Mouse (Mus musculus) heart, postnatal 10 days (tissue): ENCODE results near the gene Gp9. TPM values are rescaled to one million over a fixed set of nuclear protein-coding genes. Genes with fewer than 3 reads are reported as not detected.

Experiments used
- DNase-seq, 2 experiments: peaks; one replicate each; pipeline ENCODE4 v3.0.0; 2021
- intact Hi-C: fragments of 180-260 bp; cut with DNase I; formaldehyde crosslinking; loops from one replicate; pipeline ENCODE4 v1.15.1; 2025
- total RNA-seq, 2 experiments: library from RNA; stranded (reverse); gene quantifications; 2 replicates each; pipeline ENCODE4 v1.2.3; 2021

The Gp9 gene
- total RNA-seq, 2 experiments from 2014 or later = 0.72 to 1.3 TPM

- intact Hi-C loops = no loop called here
- DNase-seq = no peak
Measured at GRCm38 (mm10) chr6:87780546-87781301, 2.9 kb downstream of the Gp9 start.

- intact Hi-C loops = no loop called here
- no peak for DNase-seq
Measured at GRCm38 (mm10) chr6:87784033-87784432, 6.2 kb downstream of the Gp9 start.

- intact Hi-C loops = no loop called here
- no peak for DNase-seq
Measured at GRCm38 (mm10) chr6:87786621-87787020, 8.7 kb downstream of the Gp9 start.

GRCm38 (mm10) chr6:87787108-87787890, 9.4 kb downstream of the Gp9 start:
- DNase-seq = peak; percentile 46 to 49
- intact Hi-C loops = no loop called here

GRCm38 (mm10) chr6:87788266-87788895, 10.5 kb downstream of the Gp9 start:
- intact Hi-C loops = no loop called here
- no peak for DNase-seq

GRCm38 (mm10) chr6:87788896-87789587, 11.2 kb downstream of the Gp9 start:
- DNase-seq = peak; percentile 49 to 51
- intact Hi-C loops = no loop called here

GRCm38 (mm10) chr6:87789791-87790190, 11.9 kb downstream of the Gp9 start:
- intact Hi-C loops = no loop called here

GRCm38 (mm10) chr6:87790779-87791480, 13.1 kb downstream of the Gp9 start:
- intact Hi-C loops = no loop called here
- DNase-seq = no peak

More at GRCm38 (mm10) chr6:87789791-87790190, 11.9 kb downstream of the Gp9 start:
- DNase-seq = no peak

GRCm38 (mm10) chr6:87791826-87792225, 14.0 kb downstream of the Gp9 start:
- intact Hi-C loops = no loop called here
- no peak for DNase-seq

GRCm38 (mm10) chr6:87793821-87794510, 16.1 kb downstream of the Gp9 start:
- intact Hi-C loops = no loop called here
- no peak for DNase-seq

GRCm38 (mm10) chr6:87795385-87796150, 17.7 kb downstream of the Gp9 start:
- intact Hi-C loops = no loop called here
- DNase-seq = no peak

- intact Hi-C loops = no loop called here
Measured at GRCm38 (mm10) chr6:87796251-87796880, 18.5 kb downstream of the Gp9 start.

GRCm38 (mm10) chr6:87797321-87797720, 19.4 kb downstream of the Gp9 start:
- intact Hi-C loops = no loop called here
- no peak for DNase-seq

More at GRCm38 (mm10) chr6:87796251-87796880, 18.5 kb downstream of the Gp9 start:
- no peak for DNase-seq

GRCm38 (mm10) chr6:87799576-87799975, 21.7 kb downstream of the Gp9 start:
- intact Hi-C loops = no loop called here
- no peak for DNase-seq

GRCm38 (mm10) chr6:87802462-87802861, 24.6 kb downstream of the Gp9 start:
- no peak for DNase-seq
- intact Hi-C loops = no loop called here

- intact Hi-C loops = no loop called here
- DNase-seq = no peak
Measured at GRCm38 (mm10) chr6:87804036-87804435, 26.2 kb downstream of the Gp9 start.

- DNase-seq = no peak
- intact Hi-C loops = no loop called here
Measured at GRCm38 (mm10) chr6:87804886-87805285, 27.0 kb downstream of the Gp9 start.

GRCm38 (mm10) chr6:87805448-87805847, 27.6 kb downstream of the Gp9 start:
- intact Hi-C loops = no loop called here
- DNase-seq = no peak
